Mouse (Mus musculus): ENCODE results near the gene Tmprss9.

Tmprss9 gene

GRCm38 (mm10) chr10:80887181-80887580 lies 15.5 kb downstream of the Tmprss9 start:
- peak in 1 of 2 experiments; percentile 40 for DNase-seq (ENCODE audit: low spot score in 2 of 2)

- no peak for DNase-seq (ENCODE audit: low spot score in 2 of 2)
Measured at GRCm38 (mm10) chr10:80895100-80895499, 23.5 kb downstream of the Tmprss9 start.

- no peak for DNase-seq (ENCODE audit: low spot score in 2 of 2)
Measured at GRCm38 (mm10) chr10:80895697-80896096, 24.0 kb downstream of the Tmprss9 start.

GRCm38 (mm10) chr10:80896581-80897485 lies 25.2 kb downstream of the Tmprss9 start:
- no peak for DNase-seq (ENCODE audit: low spot score in 2 of 2)

GRCm38 (mm10) chr10:80897861-80898510 lies 26.3 kb downstream of the Tmprss9 start:
- DNase-seq (ENCODE audit: low spot score in 2 of 2), result no peak

GRCm38 (mm10) chr10:80899074-80899473 lies 27.4 kb downstream of the Tmprss9 start:
- no peak for DNase-seq (ENCODE audit: low spot score in 2 of 2)

- no peak for DNase-seq (ENCODE audit: low spot score in 2 of 2)
Measured at GRCm38 (mm10) chr10:80899591-80900317, 28.1 kb downstream of the Tmprss9 start.

GRCm38 (mm10) chr10:80900318-80901247 lies 28.9 kb downstream of the Tmprss9 start, which contains the start of gene Timm13:
Timm13 (minus strand) TSS chr10:80900969.
- DNase-seq (ENCODE audit: low spot score in 2 of 2), result peak; percentile 90 to 96

GRCm38 (mm10) chr10:80901409-80902272 lies 30.0 kb downstream of the Tmprss9 start:
- no peak for DNase-seq (ENCODE audit: low spot score in 2 of 2)

GRCm38 (mm10) chr10:80902273-80902940 lies 30.8 kb downstream of the Tmprss9 start:
- no peak for DNase-seq (ENCODE audit: low spot score in 2 of 2)

- DNase-seq (ENCODE audit: low spot score in 2 of 2), result no peak
Measured at GRCm38 (mm10) chr10:80903282-80903681, 31.6 kb downstream of the Tmprss9 start.

GRCm38 (mm10) chr10:80904004-80904693 lies 32.5 kb downstream of the Tmprss9 start:
- DNase-seq (ENCODE audit: low spot score in 2 of 2), result no peak

- no peak for DNase-seq (ENCODE audit: low spot score in 2 of 2)
Measured at GRCm38 (mm10) chr10:80904709-80905108, 33.1 kb downstream of the Tmprss9 start.

GRCm38 (mm10) chr10:80909375-80910162 lies 37.9 kb downstream of the Tmprss9 start:
- DNase-seq (ENCODE audit: low spot score in 2 of 2), result no peak

- no peak for DNase-seq (ENCODE audit: low spot score in 2 of 2)
Measured at GRCm38 (mm10) chr10:80911354-80911753, 39.7 kb downstream of the Tmprss9 start.

GRCm38 (mm10) chr10:80911891-80912290 lies 40.2 kb downstream of the Tmprss9 start:
- DNase-seq (ENCODE audit: low spot score in 2 of 2), result no peak

GRCm38 (mm10) chr10:80913364-80914011 lies 41.8 kb downstream of the Tmprss9 start:
- no peak for DNase-seq (ENCODE audit: low spot score in 2 of 2)

GRCm38 (mm10) chr10:80914253-80914656 lies 42.6 kb downstream of the Tmprss9 start:
- DNase-seq (ENCODE audit: low spot score in 2 of 2), result no peak

All from cerebellum, postnatal 4 days (tissue).